Mouse (Mus musculus) midbrain, embryonic 12.5 days (tissue): ENCODE results near the gene Sema3a. TPM values are rescaled to one million over a fixed set of nuclear protein-coding genes. Genes with fewer than 3 reads are reported as not detected.
A peak's percentile ranks its signal among the peaks of the same experiment; 100 is the strongest.
"Not testable (repeated sequence)": the region's sequence is repeated elsewhere in the genome, so short reads cannot be mapped to it uniquely, and the experiment has no call there.

Experiments used
- ATAC-seq: fragments of 200-750 bp; cut with Nextera tagmentation; 2 replicates; pipeline ENCODE4 v1.8.0; 2017; ENCODE audit warnings: low read depth, moderate TSS enrichment, moderate library complexity; ENCODE audit not compliant: low FRiP score
- H3K27ac ChIP-seq: fragments of 300-500 bp; sonication (generic); replicated peaks from 2 replicates; pipeline ENCODE4 v1.5.1; 2016; ENCODE audit warnings: mild to moderate bottlenecking
- H3K27me3 ChIP-seq: fragments of 300-500 bp; sonication (generic); 2 replicates; pipeline ENCODE4 v1.6.1; 2016; ENCODE audit warnings: mild to moderate bottlenecking
- H3K36me3 ChIP-seq: fragments of 300-500 bp; sonication (generic); 2 replicates; pipeline ENCODE4 v1.6.1; 2016
- H3K4me1 ChIP-seq: fragments of 300-500 bp; sonication (generic); 2 replicates; pipeline ENCODE4 v1.6.1; 2016
- H3K4me2 ChIP-seq: fragments of 300-500 bp; sonication (generic); replicated peaks from 2 replicates; pipeline ENCODE4 v1.6.1; 2016; ENCODE audit warnings: mild to moderate bottlenecking, moderate library complexity
- H3K4me3 ChIP-seq: fragments of 300-500 bp; sonication (generic); 2 replicates; pipeline ENCODE4 v1.5.1; 2016; ENCODE audit warnings: mild to moderate bottlenecking
- H3K9ac ChIP-seq: fragments of 300-500 bp; sonication (generic); replicated peaks from 2 replicates; pipeline ENCODE4 v1.6.1; 2016; ENCODE audit warnings: mild to moderate bottlenecking, moderate library complexity
- H3K9me3 ChIP-seq: fragments of 300-500 bp; sonication (generic); 2 replicates; pipeline ENCODE4 v1.6.1; 2016; ENCODE audit warnings: mild to moderate bottlenecking
- WGBS: fragments of 180-500 bp; shearing (Covaris S2); methylation state at CpG from one replicate; pipeline ENCODE4 v1.1.7; 2016; 5-methylcytosine and 5-hydroxymethylcytosine counted together
- polyA plus RNA-seq: library from polyadenylated mRNA; unstranded; fragments of >200 nt; fragmentation: Nextera tagmentation; extraction: Ambion mirVana; gene quantifications from 2 replicates; pipeline ENCODE4 v1.2.1, GENCODE M21; 2016

Sema3a gene
- polyA plus RNA-seq, 1 experiment from 2014 or later = 11.5 TPM

DNA sequence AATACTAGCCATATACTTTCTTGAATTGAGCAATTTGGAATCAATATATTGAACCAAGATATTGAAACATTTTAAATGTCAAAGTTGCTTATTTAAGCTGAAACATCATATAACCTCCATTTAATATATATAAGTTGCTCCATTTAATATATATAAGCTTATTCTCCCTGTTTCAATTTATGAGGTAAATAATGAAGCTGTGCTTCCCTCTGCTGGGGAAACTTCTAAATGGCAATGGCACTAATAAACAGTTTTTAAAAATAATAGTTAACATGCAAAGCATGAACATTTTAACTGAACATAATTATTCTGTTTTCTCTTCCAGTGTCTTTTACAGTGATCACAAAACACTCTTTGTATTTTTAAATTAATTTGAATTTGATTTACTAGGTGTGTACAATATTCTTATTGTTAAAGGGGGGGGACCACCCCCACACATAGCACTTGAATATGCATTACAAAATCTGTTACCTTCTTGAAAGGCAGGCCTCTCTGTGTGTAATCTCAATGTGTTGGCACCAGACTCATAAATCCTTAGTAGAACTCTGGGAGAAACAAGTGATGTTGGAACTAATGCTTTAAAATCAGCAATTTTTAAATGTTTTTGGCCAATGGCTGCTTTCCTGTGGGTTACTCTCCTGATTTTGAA, 460.5 kb downstream of the Sema3a start:
- Histone ChIP-seq H3K36me3 (no peaks in the 10 kb centered on the region), H3K4me1 (no peaks in the 10 kb centered on the region), H3K9me3 (no peaks in the 10 kb centered on the region), H3K9ac (no peak overlapping the region), H3K4me3 (no peak overlapping the region), H3K27ac (no peak overlapping the region), H3K4me2 (no peak overlapping the region), H3K27me3 (peaks cover 14% of the 10 kb centered on the region)
- ATAC-seq = no peak

DNA sequence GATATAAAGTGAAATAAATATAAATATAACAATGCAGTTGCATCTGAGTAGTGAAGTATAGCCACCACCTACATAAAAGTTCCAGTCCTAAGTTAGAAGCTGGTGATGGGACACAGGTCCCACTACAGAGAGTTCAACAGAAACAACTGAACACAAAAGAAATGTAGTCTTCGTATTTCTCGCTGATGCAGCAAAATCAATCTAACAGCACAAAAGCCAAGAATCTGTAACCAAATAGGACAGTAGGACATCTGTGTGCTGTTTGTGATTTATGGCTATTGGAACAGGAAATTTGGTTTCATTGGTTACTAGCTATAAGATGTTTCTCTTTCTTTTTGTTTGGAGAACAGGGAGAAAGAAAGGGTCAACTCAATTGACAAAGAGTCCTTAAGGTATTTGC, 469.2 kb downstream of the Sema3a start:
- ATAC-seq = no peak
- Histone ChIP-seq H3K9ac (no peak overlapping the region), H3K9me3 (no peaks in the 10 kb centered on the region), H3K4me2 (no peak overlapping the region), H3K27me3 (no peaks in the 10 kb centered on the region), H3K27ac (no peak overlapping the region), H3K4me3 (no peak overlapping the region), H3K36me3 (no peaks in the 10 kb centered on the region), H3K4me1 (no peaks in the 10 kb centered on the region)
- 87% methylated on average over 2 of the region's 2 CpGs for WGBS

DNA sequence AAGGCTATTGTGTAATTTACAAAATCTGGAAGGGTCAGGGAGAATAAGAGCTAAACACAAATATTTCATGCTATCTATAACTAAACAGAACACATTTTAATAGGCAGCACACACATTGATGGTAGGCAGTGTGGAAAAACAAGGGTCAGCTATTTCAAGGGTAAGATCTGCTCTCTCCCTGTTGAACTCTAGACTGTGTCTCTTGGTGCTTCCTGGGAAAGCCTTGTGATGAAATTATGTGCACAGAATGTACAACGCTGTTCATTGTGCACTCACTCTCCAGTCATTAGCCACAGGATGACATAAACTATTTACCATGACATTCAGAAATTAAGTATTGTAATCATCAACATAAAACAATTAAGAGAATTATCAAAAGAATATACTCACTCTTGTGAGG, 486.4 kb downstream of the Sema3a start:
- Histone ChIP-seq H3K36me3 (no peaks in the 10 kb centered on the region), H3K27ac (no peak overlapping the region), H3K9me3 (no peaks in the 10 kb centered on the region), H3K9ac (no peak overlapping the region), H3K27me3 (peaks cover 3% of the 10 kb centered on the region), H3K4me3 (no peak overlapping the region), H3K4me2 (no peak overlapping the region), H3K4me1 (no peaks in the 10 kb centered on the region)
- 77% methylated on average over 1 of the region's 1 CpGs for WGBS
- no peak for ATAC-seq

DNA sequence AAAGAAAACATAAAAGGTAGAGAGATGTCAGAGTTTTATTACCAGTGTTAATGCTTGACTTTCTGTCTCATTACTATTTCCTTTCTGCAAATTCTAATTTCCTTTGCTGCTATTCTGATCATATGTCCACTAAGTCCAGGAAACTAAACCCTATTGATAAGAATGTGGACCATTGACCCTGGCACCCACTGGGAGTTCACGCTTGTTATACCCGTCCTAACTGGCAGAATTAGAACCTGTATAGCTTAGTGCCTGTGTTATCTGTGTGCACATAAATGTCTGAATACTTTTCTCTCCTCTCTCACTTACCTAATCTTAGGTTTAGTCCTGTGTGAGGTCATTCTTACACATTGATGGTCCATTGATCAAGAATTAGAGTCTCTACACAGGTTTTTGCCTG, 486.9 kb downstream of the Sema3a start:
- Histone ChIP-seq H3K4me2 (no peak overlapping the region), H3K4me3 (no peak overlapping the region), H3K36me3 (no peaks in the 10 kb centered on the region), H3K9me3 (no peaks in the 10 kb centered on the region), H3K4me1 (no peaks in the 10 kb centered on the region), H3K9ac (no peak overlapping the region), H3K27ac (no peak overlapping the region), H3K27me3 (peaks cover 5% of the 10 kb centered on the region)
- WGBS = 79% methylated on average over 2 of the region's 2 CpGs
- no peak for ATAC-seq

DNA sequence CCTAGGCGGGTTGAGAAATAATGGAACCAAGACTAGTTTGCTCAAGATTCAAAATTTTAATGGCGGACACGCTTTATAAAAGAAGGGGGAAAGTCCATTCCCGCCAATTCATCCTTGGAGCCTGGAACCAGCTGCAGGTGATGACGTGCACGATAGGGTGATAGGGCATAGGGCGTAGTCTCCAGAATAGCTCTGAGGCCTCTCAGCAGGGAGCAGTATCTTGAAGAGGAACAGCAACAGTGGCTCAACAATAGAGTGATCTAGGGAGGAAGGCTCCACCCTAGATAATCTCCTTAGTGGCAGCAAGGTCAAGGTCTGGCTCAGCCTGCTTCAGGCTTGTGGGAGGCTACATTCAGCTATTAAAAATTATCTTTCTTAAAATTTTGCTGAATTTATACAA, 489.4 kb downstream of the Sema3a start:
- not testable (repeated sequence) for H3K36me3 ChIP-seq

DNA sequence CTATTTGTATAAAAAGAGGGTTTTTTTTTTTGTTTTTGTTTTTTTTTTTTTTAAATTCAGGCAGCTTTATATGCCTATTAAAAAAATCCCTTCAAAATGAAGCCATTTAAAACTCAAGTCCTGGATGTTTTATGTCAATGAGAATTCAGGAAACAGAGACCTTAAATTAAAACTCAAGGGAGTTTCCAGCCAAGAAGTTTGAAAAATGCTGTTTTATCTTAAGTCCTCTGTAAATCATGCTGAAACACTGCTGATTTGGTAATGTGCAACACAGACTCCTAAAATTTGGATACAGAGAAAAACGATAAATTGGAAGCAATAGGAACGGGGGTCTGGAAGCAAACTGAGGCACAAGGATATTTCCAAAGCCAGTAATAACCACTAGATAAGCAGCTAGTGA, 490.7 kb downstream of the Sema3a start:
- Histone ChIP-seq H3K4me2 (no peak overlapping the region), H3K27ac (no peak overlapping the region), H3K4me3 (no peak overlapping the region), H3K36me3 (no peaks in the 10 kb centered on the region), H3K9me3 (no peaks in the 10 kb centered on the region), H3K27me3 (peaks cover 29% of the 10 kb centered on the region), H3K9ac (no peak overlapping the region), H3K4me1 (no peaks in the 10 kb centered on the region)
- no peak for ATAC-seq
- WGBS = 91% methylated on average over 2 of the region's 2 CpGs

More for the DNA sequence above, 489.4 kb downstream of the Sema3a start:
- not testable (repeated sequence) for H3K4me3 ChIP-seq, ATAC-seq, H3K27ac ChIP-seq, H3K9ac ChIP-seq, H3K9me3 ChIP-seq, H3K4me2 ChIP-seq, H3K4me1 ChIP-seq
- 56% methylated on average over 7 of the region's 7 CpGs for WGBS
- peaks cover 21% of the 10 kb centered on the region for H3K27me3 ChIP-seq

DNA sequence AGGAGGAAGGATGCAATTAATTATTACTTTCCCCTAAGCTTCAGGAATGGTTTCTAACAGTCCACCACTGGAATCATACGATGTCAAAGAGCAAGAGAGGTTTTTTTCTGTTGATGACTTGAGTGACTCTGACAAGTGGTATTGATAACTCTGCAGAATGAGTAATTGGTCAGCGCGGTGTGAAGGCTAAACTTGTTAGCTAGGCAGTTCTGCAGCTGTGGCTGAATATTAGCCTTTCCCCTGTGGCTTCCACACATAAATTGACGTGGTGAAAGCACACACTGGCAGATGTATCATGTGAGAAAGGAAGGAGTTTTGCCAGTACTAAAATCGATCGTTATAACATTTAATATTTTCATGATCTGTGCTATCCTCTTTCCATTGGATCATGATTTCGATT, 497.4 kb downstream of the Sema3a start:
- Histone ChIP-seq H3K4me2 (no peak overlapping the region), H3K4me3 (no peak overlapping the region), H3K9me3 (no peaks in the 10 kb centered on the region), H3K36me3 (no peaks in the 10 kb centered on the region), H3K4me1 (no peaks in the 10 kb centered on the region), H3K9ac (no peak overlapping the region), H3K27me3 (peaks cover 52% of the 10 kb centered on the region), H3K27ac (no peak overlapping the region)
- 58% methylated on average over 7 of the region's 7 CpGs for whole genome bisulfite sequencing
- ATAC-seq = peak; percentile 50

DNA sequence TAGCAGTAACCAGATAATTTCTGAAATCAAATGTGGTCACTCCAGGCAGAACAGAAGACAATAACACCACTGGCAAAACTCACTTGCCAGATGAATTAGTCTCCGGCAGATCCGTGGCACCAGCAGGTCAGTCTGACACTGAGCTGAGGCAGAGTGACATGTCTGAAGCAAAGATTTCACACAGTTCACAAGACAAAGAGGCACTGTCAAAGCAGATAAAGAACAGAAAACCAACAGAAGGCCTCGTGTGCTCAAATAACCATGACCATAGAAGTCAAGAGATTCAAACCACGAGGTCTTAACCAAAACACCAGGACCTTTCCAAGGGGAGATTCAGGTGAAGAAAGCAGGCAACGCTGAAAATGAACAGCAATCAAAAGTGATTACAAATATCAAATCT, 499.5 kb downstream of the Sema3a start:
- Histone ChIP-seq H3K36me3 (no peaks in the 10 kb centered on the region), H3K27ac (no peak overlapping the region), H3K4me3 (no peak overlapping the region), H3K4me2 (no peak overlapping the region), H3K9me3 (no peaks in the 10 kb centered on the region), H3K4me1 (peaks cover 4% of the 10 kb centered on the region; the same call in 1 of the 2 replicates), H3K9ac (no peak overlapping the region), H3K27me3 (peaks cover 51% of the 10 kb centered on the region)
- 17% methylated on average over 5 of the region's 5 CpGs for WGBS
- peak; percentile 73 for ATAC-seq

DNA sequence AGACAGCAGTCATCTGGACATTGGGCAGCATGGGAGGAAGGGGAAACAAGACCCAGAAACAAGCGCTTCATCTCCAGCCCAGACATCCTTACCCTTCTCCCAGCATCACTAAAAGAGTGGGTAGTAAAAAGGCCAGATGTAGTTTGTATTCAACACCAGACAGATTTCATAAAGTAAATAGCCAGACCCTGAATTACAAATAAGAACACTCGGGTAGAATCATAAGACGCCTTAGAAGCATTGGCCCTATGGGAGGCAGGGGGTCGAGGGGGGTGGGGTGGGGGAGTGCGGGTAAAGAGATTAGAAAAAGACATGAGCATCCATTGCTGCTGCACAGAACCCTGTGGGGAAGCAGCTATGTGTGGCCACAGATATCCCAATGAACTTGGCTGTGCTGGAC, 500.9 kb downstream of the Sema3a start:
- Histone ChIP-seq H3K4me2 (no peak overlapping the region), H3K27me3 (peaks cover 47% of the 10 kb centered on the region)
- WGBS = 50% methylated on average over 5 of the region's 5 CpGs

DNA sequence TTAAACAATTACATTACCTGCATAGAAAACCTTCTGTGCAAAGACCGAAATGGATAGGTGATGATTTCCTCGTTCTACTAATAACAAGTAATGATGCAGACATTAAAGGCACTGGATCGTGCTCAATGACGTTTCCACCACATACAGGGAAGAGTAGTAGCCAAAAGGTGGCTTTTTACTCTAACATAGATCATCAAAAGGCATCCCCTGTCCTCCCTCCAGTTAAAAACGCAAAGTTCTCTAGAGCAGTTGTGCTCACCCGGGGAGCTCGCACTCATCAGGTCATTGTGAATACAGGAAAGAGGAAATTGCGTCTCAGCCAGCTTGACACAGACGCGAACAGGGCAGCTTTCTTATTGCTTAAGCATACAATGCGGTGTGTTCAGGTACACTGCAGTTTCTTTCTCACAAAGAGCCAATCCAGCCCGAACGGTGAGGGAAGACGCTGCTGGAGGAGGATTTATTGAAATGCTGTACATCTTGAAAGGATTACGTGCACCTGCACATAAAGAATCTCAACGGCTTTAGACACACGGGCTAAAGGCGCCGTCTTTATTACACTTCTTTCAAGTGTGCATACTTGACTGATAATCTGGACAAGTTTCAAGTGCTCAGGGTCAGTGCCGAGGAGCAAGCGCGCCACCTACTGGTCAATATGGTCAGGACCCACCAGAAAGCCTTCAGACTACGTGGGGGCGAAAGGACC, 503.5 kb downstream of the Sema3a start:
- 12% methylated on average over 24 of the region's 24 CpGs for WGBS
- no peak overlapping the region for H3K9ac ChIP-seq

More for the DNA sequence above, 500.9 kb downstream of the Sema3a start:
- Histone ChIP-seq H3K36me3 (no peaks in the 10 kb centered on the region), H3K9ac (no peak overlapping the region), H3K4me1 (peaks cover 4% of the 10 kb centered on the region; the same call in 1 of the 2 replicates), H3K9me3 (no peaks in the 10 kb centered on the region), H3K27ac (no peak overlapping the region), H3K4me3 (no peak overlapping the region)
- ATAC-seq = no peak

DNA sequence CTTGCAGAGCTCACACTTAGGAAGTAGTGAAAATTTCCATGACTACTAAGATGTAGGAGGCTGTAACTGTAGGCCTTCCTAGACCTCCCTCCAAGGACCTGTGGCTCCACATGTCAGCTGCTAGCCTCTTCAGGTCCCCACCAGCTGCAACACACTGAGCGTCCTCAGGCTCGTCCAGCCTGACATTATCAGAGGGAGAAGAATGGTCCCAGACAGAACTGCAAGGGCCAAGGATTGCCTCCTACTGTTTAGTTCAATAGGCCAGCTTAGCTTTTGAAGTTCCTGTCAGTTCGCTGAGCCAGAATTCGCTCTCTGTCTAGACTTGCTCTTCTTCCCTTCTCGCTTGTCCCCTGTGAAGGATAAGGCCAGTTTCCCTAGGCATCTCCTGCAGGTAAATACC, 504.7 kb downstream of the Sema3a start:
- no peak overlapping the region for H3K4me3 ChIP-seq
- 4% methylated on average over 5 of the region's 5 CpGs for WGBS
- peak; percentile 41 for ATAC-seq
- H3K9ac ChIP-seq = no peak overlapping the region
- H3K4me1 ChIP-seq = peaks cover 4% of the 10 kb centered on the region; the same call in 1 of the 2 replicates
- H3K27ac ChIP-seq = no peak overlapping the region
- no peaks in the 10 kb centered on the region for H3K9me3 ChIP-seq
- no peak overlapping the region for H3K4me2 ChIP-seq
- H3K36me3 ChIP-seq = no peaks in the 10 kb centered on the region
- peaks cover 49% of the 10 kb centered on the region for H3K27me3 ChIP-seq

More for the DNA sequence above, 503.5 kb downstream of the Sema3a start:
- H3K36me3 ChIP-seq = no peaks in the 10 kb centered on the region
- peak overlapping the region; percentile 56 for H3K4me2 ChIP-seq
- ATAC-seq = peak; percentile 55
- H3K27me3 ChIP-seq = peaks cover 49% of the 10 kb centered on the region
- H3K4me3 ChIP-seq = peak overlapping the region; percentile 33
- no peaks in the 10 kb centered on the region for H3K9me3 ChIP-seq
- H3K27ac ChIP-seq = no peak overlapping the region
- H3K4me1 ChIP-seq = peaks cover 4% of the 10 kb centered on the region; the same call in 1 of the 2 replicates

DNA sequence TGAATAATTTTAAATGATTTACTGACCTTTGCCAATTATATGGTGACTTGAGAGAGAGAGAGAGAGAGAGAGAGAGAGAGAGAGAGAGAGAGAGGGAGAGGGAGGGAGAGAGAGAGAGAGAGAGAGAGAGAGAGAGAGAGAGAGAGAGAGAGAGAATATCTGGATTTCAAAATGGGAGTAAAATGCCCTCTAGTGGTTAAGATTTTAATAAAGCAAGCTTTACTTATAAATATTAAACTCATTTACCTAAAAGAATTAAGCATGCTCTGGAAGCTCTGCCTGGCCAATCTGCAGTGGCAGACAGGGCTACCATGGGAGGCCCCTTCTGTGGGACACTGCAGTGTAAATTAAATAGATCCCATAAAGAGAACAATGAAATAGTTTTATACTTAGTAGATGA, 505.5 kb downstream of the Sema3a start:
- Histone ChIP-seq H3K36me3 (no peaks in the 10 kb centered on the region), H3K27ac (no peak overlapping the region), H3K9me3 (no peaks in the 10 kb centered on the region), H3K9ac (no peak overlapping the region), H3K4me3 (no peak overlapping the region), H3K4me2 (no peak overlapping the region), H3K4me1 (peaks cover 4% of the 10 kb centered on the region; the same call in 1 of the 2 replicates), H3K27me3 (peaks cover 46% of the 10 kb centered on the region)
- no peak for ATAC-seq
